ENCODE assay signal across 13 mouse cellular contexts in genomic region chr9:102442198-102442842, GRCm38 (mm10).
DNase-seq lines count a peak whose midpoint lies in the region; ATAC-seq lines count a peak whose summit lies in the region.
"Had no signal": no experiment of that assay in that cellular context is flagged by ENCODE, and none has a peak within 500 bp of the region (broad histone marks: within the 10 kb centered on the region; RNA-seq: fewer than 3 reads in every experiment).

No protein-coding gene starts in this region.

- no peak overlapping the region for H3K9ac ChIP-seq in heart, embryonic 11.5 days (ENCODE audit: low read depth, low read length)
- H3K9ac ChIP-seq: forebrain, postnatal 0 days; hindbrain, embryonic 15.5 days; midbrain, embryonic 12.5 days had no signal

- intact Hi-C loops in left cerebral cortex, postnatal 36 days (cut with DNase I) = no loop called here

- no peaks in the 10 kb centered on the region for H3K4me1 ChIP-seq in heart, embryonic 11.5 days (ENCODE audit: control insufficient read depth, insufficient read depth, low read length)
- H3K4me1 ChIP-seq: hindbrain, embryonic 15.5 days; midbrain, embryonic 12.5 days had no signal

- 77% methylated on average over 11 of the region's 11 CpGs for WGBS in heart, embryonic 11.5 days (ENCODE audit: insufficient replicate concordance)

- H3K27me3 ChIP-seq in heart, embryonic 11.5 days (ENCODE audit: control insufficient read depth, insufficient read depth, low read length) = no peaks in the 10 kb centered on the region

- H3K27ac ChIP-seq in heart, embryonic 11.5 days (ENCODE audit: low read depth, low read length) = no peak overlapping the region
- H3K27ac ChIP-seq: hindbrain, embryonic 15.5 days; midbrain, embryonic 12.5 days had no signal

- no peaks in the 10 kb centered on the region for H3K9me3 ChIP-seq in heart, embryonic 11.5 days (replicated peaks; ENCODE audit: control insufficient read depth, low read length)
- H3K9me3 ChIP-seq: hindbrain, embryonic 15.5 days; midbrain, embryonic 12.5 days had no signal

- H3K36me3 ChIP-seq in heart, embryonic 11.5 days (ENCODE audit: control insufficient read depth, insufficient read depth, low read length) = no peaks in the 10 kb centered on the region
- H3K36me3 ChIP-seq: hindbrain, embryonic 15.5 days; midbrain, embryonic 12.5 days had no signal

- no peak overlapping the region for H3K4me2 ChIP-seq in heart, embryonic 11.5 days
- H3K4me2 ChIP-seq: hindbrain, embryonic 15.5 days; liver, embryonic 11.5 days; midbrain, embryonic 12.5 days had no signal

- no peak for ATAC-seq in heart, embryonic 11.5 days (replicated peaks; ENCODE audit: insufficient number of reproducible peaks, low FRiP score, low TSS enrichment)
- no peak for ATAC-seq in granulocyte monocyte progenitor cell, adult 5-6 weeks (replicated peaks; ENCODE audit: poor library complexity, severe bottlenecking)
- ATAC-seq: forebrain, postnatal 0 days had no signal

- DNase-seq in heart, adult 18-20 months = peak; percentile 65 to 66
- peak; percentile 26 for DNase-seq in cerebellum, adult 9-11 months
- peak; percentile 31 to 50 for DNase-seq in heart, adult 9 months (ENCODE audit: low spot score in 2 of 2)
- peak; percentile 37 to 44 for DNase-seq in left cerebral cortex, postnatal 36 days (ENCODE audit: low spot score in 2 of 2)
- DNase-seq in urinary bladder, postnatal 10 days (ENCODE audit: low spot score) = no peak
- no peak for DNase-seq in thymus, postnatal 25 days
- DNase-seq: forebrain, postnatal 0 days; kidney, postnatal 10 days had no signal

- no peak overlapping the region for H3K4me3 ChIP-seq in heart, embryonic 11.5 days (ENCODE audit: low read depth, low read length)
- H3K4me3 ChIP-seq: hindbrain, embryonic 15.5 days; midbrain, embryonic 12.5 days had no signal

Comparison
In these comparisons a context has a peak if more than half of its experiments do, and no peak if none do; other contexts are left out.
1. DNase-seq: peak in heart, adult 18-20 months (2 of 2), cerebellum, adult 9-11 months (single experiment), heart, adult 9 months (2 of 2) and left cerebral cortex, postnatal 36 days (2 of 2); none in urinary bladder, postnatal 10 days (single experiment) and thymus, postnatal 25 days (single experiment).